Mouse (Mus musculus): ENCODE measurements around the gene Ccr7. TPM values are rescaled to one million over a fixed set of nuclear protein-coding genes. Genes with fewer than 3 reads are reported as not detected.

Ccr7 gene
- polyA plus RNA-seq, 1 experiment from 2014 or later, result 0.12 TPM

DNA sequence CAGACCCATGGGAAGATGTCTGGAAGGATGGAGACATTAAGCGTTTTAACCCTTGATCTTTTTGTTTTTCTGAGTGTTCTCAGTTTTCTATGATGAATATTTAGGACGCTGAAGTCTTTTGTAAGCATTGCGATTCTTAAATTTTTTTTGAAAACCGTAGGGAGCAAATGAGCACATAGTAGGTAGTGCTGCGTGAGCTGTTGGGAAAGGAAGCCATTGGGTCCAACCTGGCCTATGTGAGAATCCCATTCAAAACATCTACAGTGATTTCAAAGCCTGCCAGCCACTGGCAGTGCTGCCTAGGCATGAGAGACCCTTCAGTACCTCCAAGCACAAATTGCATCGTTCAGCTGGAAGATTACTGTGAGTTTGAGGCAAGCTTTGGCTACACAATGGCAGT is 15.1 kb upstream of the Ccr7 start:
- TF ChIP-seq CTCF (IDR thresholded peaks at IDR 0.05), result no peak
- in situ Hi-C loops (cut with MboI; ENCODE audit: low pct_unique_long_range_greater_than_20kb), result no loop called here
- ATAC-seq, result no peak
- ChIA-PET CTCF (no interaction called here), POLR2A (no interaction called here)
- H3K27me3 ChIP-seq, result peaks cover 20% of the 10 kb centered on the region
- no peak for DNase-seq (ENCODE audit: low read depth, low spot score)

DNA sequence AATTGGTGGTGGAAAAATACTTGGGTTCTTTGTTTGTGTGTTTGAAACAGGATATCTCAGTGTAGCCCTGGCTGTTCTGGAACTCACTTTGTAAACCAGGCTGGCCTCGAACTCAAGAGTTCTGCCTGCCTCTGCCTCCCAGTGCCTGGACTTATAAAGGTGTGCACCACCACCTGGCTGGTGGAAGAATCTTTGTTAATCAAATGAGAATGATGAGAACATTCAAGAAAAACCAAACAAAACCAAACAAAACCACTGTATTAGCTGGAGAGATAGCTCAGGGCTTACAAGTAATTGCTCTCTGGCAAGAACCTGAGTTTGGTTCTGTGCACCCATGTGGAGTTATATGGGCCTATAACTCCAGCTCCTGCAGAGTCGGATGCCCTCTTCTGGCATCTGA is 14.6 kb upstream of the Ccr7 start:
- TF ChIP-seq CTCF (IDR thresholded peaks at IDR 0.05), result no peak
- CTCF ChIA-PET, result no interaction called here
- ATAC-seq (no peak), DNase-seq (ENCODE audit: low read depth, low spot score) (no peak)
- in situ Hi-C loops (cut with MboI; ENCODE audit: low pct_unique_long_range_greater_than_20kb), result no loop called here
- H3K27me3 ChIP-seq, result peaks cover 25% of the 10 kb centered on the region
- POLR2A ChIA-PET, result no interaction called here

DNA sequence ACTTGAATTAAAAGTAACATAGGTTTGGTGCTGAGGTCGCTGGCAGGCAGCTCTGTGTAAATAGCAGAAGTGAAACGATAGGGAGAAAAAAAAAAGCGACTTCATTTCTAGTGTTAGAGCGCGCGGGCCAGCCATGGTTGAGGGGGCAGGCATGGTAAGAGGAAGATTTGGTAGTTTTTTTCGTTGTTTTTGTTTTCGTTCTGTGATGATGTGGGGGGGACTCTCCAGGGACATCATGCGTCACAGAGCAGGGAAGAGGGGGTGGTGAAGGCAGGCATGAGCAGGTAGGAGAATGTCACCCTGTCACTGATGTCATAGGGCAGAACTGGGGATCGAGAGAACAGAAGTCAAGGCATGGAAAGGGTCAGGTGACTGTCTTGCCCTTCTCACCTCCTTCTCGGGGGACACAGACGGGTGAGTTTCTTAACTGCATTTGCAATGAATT is 13.2 kb upstream of the Ccr7 start:
- H3K27me3 ChIP-seq, result peaks cover 25% of the 10 kb centered on the region
- DNase-seq (ENCODE audit: low read depth, low spot score), result no peak
- TF ChIP-seq CTCF (IDR thresholded peaks at IDR 0.05), result no peak
- CTCF ChIA-PET, result interaction anchor here (1.3 kb wide), 1 partner anchor 18 kb away, joined by 3 read pairs; no protein-coding TSS in a partner anchor
- in situ Hi-C loops (cut with MboI; ENCODE audit: low pct_unique_long_range_greater_than_20kb), result no loop called here
- POLR2A ChIA-PET, result interaction anchor here (0.7 kb wide), 1 partner anchor 10 kb away, joined by 3 read pairs; no protein-coding TSS in a partner anchor
- no peak for ATAC-seq

DNA sequence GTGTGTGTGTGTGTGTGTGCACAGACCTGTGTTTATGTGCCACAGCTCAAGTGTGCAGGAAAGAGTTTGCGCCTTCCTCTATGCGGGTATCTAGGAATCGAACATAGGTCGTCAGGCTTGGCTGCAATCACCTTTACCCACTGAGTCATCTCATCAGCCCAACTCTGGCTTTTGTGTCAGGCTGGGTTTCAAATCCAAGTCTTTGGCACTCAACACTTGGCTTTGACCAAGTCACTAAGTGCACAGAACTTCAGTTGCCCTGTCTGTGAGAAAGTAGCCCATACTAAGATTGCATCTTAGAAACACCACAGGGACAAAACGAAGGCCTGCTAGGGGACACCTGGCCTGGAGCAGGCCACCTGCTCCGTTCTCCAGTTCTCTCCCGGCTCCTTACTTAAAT is 12.7 kb upstream of the Ccr7 start:
- in situ Hi-C loops (cut with MboI; ENCODE audit: low pct_unique_long_range_greater_than_20kb), result no loop called here
- no peak for ATAC-seq
- peaks cover 25% of the 10 kb centered on the region for H3K27me3 ChIP-seq
- DNase-seq (ENCODE audit: low read depth, low spot score), result no peak
- ChIA-PET POLR2A (interaction anchor here (0.7 kb wide), 1 partner anchor 10 kb away, joined by 3 read pairs; no protein-coding TSS in a partner anchor), CTCF (interaction anchor here (1.3 kb wide), 1 partner anchor 17 kb away, joined by 3 read pairs; no protein-coding TSS in a partner anchor)
- no peak for TF ChIP-seq CTCF (IDR thresholded peaks at IDR 0.05)

DNA sequence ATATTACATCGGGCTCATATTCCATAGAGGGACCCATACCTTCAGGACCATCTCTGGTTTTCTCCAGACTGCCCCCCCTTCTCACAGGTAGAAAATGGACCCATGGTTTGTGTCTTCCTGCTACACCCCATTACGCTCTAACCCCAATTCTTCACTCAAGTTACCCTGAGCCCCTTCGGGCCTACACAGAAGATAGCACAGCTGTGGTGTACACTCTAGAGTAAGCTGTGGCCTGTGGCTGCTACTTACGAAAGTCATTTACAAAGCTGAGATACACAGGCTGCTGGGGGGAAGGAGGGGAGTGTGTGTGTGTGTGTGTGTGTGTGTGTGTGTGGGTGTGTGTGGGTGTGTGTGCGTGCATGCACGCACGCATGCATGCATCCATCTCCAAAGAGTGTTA is 11.4 kb upstream of the Ccr7 start:
- ATAC-seq (no peak), DNase-seq (ENCODE audit: low read depth, low spot score) (no peak)
- in situ Hi-C loops (cut with MboI; ENCODE audit: low pct_unique_long_range_greater_than_20kb), result no loop called here
- TF ChIP-seq CTCF (IDR thresholded peaks at IDR 0.05), result no peak
- POLR2A ChIA-PET, result interaction anchor here (0.5 to 0.6 kb wide), 2 partner anchors 185 to 1154 kb away, joined by 3 to 5 read pairs; no protein-coding TSS in a partner anchor
- CTCF ChIA-PET, result interaction anchor here (1.4 kb wide), 1 partner anchor 14 kb away, joined by 4 read pairs; no protein-coding TSS in a partner anchor
- peaks cover 31% of the 10 kb centered on the region for H3K27me3 ChIP-seq

DNA sequence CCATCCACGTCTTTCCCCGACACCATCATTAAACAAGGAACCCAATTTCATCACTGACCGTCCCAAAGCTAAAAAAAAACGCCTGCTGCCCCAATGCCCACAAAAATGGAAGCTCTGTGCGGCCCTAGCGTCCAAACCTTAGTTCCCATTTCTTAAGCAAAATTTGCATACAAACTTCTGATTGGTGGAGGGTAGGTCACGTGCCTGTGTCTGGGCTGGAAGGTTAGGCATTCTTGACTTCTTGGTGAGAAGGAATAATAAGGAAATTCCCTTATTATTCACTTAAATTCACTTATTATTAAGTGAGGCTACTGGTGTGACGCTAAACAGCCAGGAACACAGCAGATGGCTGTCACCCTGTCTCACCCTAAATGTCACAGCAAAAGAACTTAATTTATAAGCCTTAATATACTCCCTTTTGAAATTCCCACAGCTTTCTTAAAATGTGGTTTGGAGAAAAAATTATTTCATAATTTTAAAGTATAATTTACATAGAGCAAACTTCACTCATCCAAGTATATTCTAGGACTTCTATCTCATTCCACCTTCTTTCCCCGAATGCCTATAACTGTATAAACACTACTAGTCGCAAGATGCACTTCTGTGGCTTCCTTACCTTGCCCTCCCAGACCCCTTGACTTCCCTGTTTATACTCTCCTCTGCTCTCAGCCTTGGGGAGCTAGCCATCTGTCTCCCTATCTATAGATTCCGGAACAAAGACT is 10.3 kb upstream of the Ccr7 start:
- H3K27me3 ChIP-seq, result peaks cover 32% of the 10 kb centered on the region
- ATAC-seq, result no peak
- CTCF ChIA-PET, result no interaction called here
- DNase-seq (ENCODE audit: low read depth, low spot score), result no peak
- TF ChIP-seq CTCF (IDR thresholded peaks at IDR 0.05), result no peak
- in situ Hi-C loops (cut with MboI; ENCODE audit: low pct_unique_long_range_greater_than_20kb), result no loop called here
- POLR2A ChIA-PET, result no interaction called here

DNA sequence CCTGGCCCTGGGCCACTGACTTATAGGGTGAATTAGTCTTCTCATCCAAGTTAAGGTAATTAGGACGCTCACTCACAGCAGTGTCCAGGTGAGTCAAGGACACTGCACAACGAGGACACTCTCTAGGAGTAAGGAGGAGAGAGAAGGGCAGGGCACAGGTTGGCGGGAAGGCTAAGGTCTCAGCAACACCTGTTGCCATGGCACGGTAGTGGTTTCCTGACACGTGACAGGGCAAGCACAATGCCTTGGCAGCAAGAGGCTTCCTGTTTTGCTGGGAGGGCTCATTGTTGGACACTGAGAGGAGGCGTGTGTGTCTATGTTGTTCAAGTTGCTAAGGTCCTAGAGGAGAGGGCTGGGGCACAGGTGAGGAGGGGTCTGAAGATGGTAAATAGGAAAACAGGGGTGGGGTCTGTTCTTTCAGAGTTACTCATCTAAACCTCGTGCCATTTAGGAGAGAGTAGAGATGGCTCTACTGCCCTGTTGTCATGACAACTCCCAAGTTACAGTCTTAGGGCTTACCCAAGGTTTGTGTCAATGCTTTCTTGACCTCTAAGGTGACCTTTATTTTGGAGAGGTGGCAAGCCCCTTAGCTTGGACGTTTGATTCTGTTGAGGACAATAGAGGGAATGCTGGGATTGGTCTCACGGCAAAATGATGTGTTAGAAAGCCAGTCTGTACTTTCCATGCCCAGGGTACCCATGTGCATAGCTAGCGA is 8.3 kb upstream of the Ccr7 start:
- CTCF ChIA-PET, result interaction anchor here (1.6 kb wide), 1 partner anchor 13 kb away, joined by 4 read pairs; no protein-coding TSS in a partner anchor
- no peak for DNase-seq (ENCODE audit: low read depth, low spot score)

DNA sequence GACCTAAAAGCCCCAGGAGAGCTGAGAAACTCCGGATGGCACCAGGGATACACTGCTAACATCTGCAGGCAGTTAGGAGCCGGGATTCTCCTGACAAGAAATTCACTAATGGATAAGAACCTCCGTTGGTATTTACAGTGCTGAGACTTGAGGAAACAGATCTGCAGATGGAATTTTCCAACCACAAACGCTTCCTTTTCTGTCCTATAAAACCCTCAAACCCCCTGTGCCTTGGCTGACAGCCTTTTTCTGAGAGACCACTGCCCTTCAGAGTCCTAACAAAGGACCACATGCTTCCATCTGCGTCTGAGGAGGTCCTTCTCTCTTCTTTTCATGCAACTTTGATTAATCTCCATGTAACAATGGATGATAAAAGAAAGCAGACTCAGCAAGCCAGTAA is 6.8 kb upstream of the Ccr7 start:
- H3K27me3 ChIP-seq, result peaks cover 35% of the 10 kb centered on the region
- DNase-seq (ENCODE audit: low read depth, low spot score) (no peak), ATAC-seq (no peak)
- ChIA-PET CTCF (interaction anchor here (1.6 kb wide), 1 partner anchor 12 kb away, joined by 4 read pairs; no protein-coding TSS in a partner anchor), POLR2A (no interaction called here)
- in situ Hi-C loops (cut with MboI; ENCODE audit: low pct_unique_long_range_greater_than_20kb), result no loop called here
- no peak for TF ChIP-seq CTCF (IDR thresholded peaks at IDR 0.05)

More for the DNA sequence above, 8.3 kb upstream of the Ccr7 start:
- no peak for ATAC-seq
- in situ Hi-C loops (cut with MboI; ENCODE audit: low pct_unique_long_range_greater_than_20kb), result no loop called here
- peaks cover 21% of the 10 kb centered on the region for H3K27me3 ChIP-seq
- no peak for TF ChIP-seq CTCF (IDR thresholded peaks at IDR 0.05)
- POLR2A ChIA-PET, result no interaction called here

DNA sequence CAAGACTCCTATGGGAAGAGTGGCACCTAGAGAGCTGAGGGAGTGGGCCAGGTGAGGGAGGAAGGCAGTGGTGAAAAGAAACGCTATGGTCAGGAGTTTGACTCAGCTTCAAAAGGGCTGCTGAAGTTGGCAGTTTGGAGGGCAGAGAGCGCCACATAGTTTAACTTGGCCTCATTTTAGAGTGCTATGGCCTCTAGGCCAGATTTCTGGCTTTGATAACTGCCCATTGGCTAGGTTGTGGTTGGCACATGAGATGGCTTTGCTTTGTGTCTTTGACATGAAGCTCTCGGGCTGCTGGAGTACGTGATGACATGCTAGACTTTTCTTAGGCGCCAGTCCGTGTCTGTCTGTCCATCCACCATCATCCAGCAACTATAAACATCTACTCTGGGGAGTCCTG is 5.4 kb upstream of the Ccr7 start:
- in situ Hi-C loops (cut with MboI; ENCODE audit: low pct_unique_long_range_greater_than_20kb), result no loop called here
- ATAC-seq (no peak), DNase-seq (ENCODE audit: low read depth, low spot score) (no peak)
- CTCF ChIA-PET, result no interaction called here
- TF ChIP-seq CTCF (IDR thresholded peaks at IDR 0.05), result no peak
- H3K27me3 ChIP-seq, result peaks cover 37% of the 10 kb centered on the region
- POLR2A ChIA-PET, result no interaction called here

DNA sequence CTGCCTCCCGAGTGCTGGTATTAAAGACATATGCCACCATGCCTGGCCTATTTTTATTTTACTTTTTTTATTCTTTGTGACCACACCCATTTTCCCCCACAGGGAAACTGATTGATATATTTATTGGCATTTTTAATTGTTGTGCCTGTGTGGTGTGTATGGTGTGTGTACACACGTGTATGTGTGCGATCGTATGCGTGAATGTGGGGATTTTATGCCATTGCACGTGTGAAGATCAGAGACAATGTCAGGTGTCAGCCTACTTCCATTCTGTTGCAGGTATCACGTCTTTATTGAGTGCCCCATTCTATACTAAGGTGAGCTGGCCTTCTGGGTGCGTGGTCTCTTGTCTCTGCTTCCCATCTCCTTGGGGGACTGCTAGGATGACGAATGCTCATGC is 940 bp upstream of the Ccr7 start:
- TF ChIP-seq CTCF (IDR thresholded peaks at IDR 0.05), result no peak
- POLR2A ChIA-PET, result no interaction called here
- DNase-seq (ENCODE audit: low read depth, low spot score) (no peak), ATAC-seq (no peak)
- H3K27me3 ChIP-seq, result peaks cover 46% of the 10 kb centered on the region
- in situ Hi-C loops (cut with MboI; ENCODE audit: low pct_unique_long_range_greater_than_20kb), result no loop called here
- CTCF ChIA-PET, result no interaction called here

Measured in Patski (cell line).